Mouse (Mus musculus) MEL (cell line): Measurements from ENCODE around the gene Scpep1. TPM values are rescaled to one million over a fixed set of nuclear protein-coding genes. Genes with fewer than 3 reads are reported as not detected.

Source experiments
- DNase-seq: peaks from one replicate; pipeline ENCODE4 v3.0.0; 2011; ENCODE audit warnings: low read depth, low spot score
- H3K27ac ChIP-seq: 2 replicates; pipeline ENCODE4 v1.5.1; 2012; ENCODE audit warnings: low read depth, mild to moderate bottlenecking, control low read depth, low read length, moderate library complexity; ENCODE audit not compliant: control insufficient read depth
- H3K27me3 ChIP-seq, 2 experiments: fragments of 150-350 bp in 1 of 2; sonication (generic) in 1 of 2; 2 replicates each; pipeline ENCODE4 v1.6.1; 2012; ENCODE audit warnings: low read length in 2 of 2, mild to moderate bottlenecking in 2 of 2, improper control_type of control experiment in 1 of 2, moderate library complexity in 1 of 2; ENCODE audit not compliant: insufficient read depth in 2 of 2, control insufficient read depth in 1 of 2
- H3K36me3 ChIP-seq, 2 experiments: 2 replicates each; pipeline ENCODE4 v1.6.1; 2012 to 2014; ENCODE audit warnings: low read length in 2 of 2, improper control_type of control experiment in 1 of 2, inconsistent platforms in 1 of 2, mild to moderate bottlenecking in 1 of 2; ENCODE audit not compliant: insufficient read depth in 2 of 2, control insufficient read depth in 1 of 2
- H3K4me1 ChIP-seq, 2 experiments: fragments of 150-350 bp in 1 of 2; sonication (generic) in 1 of 2; 2 replicates each; pipeline ENCODE4 v1.6.1; 2012; ENCODE audit warnings: low read length in 2 of 2, improper control_type of control experiment in 1 of 2, mild to moderate bottlenecking in 1 of 2; ENCODE audit not compliant: insufficient read depth in 2 of 2, control insufficient read depth in 1 of 2
- H3K4me3 ChIP-seq, 2 experiments: fragments of 150-350 bp in 1 of 2; sonication (generic) in 1 of 2; 2 replicates each; pipeline ENCODE4 v1.5.1; 2012; ENCODE audit warnings: low read depth in 2 of 2, low read length in 2 of 2, mild to moderate bottlenecking in 2 of 2, moderate library complexity in 2 of 2, control low read depth in 1 of 2, improper control_type of control experiment in 1 of 2; ENCODE audit not compliant: control insufficient read depth in 1 of 2, insufficient read depth in 1 of 2
- H3K79me2 ChIP-seq: 2 replicates; pipeline ENCODE4 v1.6.1; 2012; ENCODE audit warnings: mild to moderate bottlenecking, low read length, moderate library complexity; ENCODE audit not compliant: control insufficient read depth, poor library complexity, insufficient read depth
- H3K9ac ChIP-seq: 2 replicates; pipeline ENCODE4 v1.6.1; 2012; ENCODE audit warnings: low read depth, mild to moderate bottlenecking, control low read depth, low read length, moderate library complexity; ENCODE audit not compliant: control insufficient read depth, poor library complexity, severe bottlenecking
- H3K9me3 ChIP-seq: fragments of 150-350 bp; sonication (generic); replicated peaks from 2 replicates; pipeline ENCODE4 v1.6.1; 2012; ENCODE audit warnings: mild to moderate bottlenecking, low read length, improper control_type of control experiment, moderate library complexity; ENCODE audit not compliant: insufficient read depth
- ELF1 ChIP-seq: IDR thresholded peaks from 2 replicates; pipeline ENCODE4 v1.6.1; 2014; ENCODE audit warnings: low read depth, mild to moderate bottlenecking, inconsistent platforms, low read length, improper control_type of control experiment, moderate library complexity
- ETS1 ChIP-seq: IDR thresholded peaks from 2 replicates; pipeline ENCODE4 v1.6.1; 2012; ENCODE audit warnings: low read depth, mild to moderate bottlenecking, inconsistent platforms, low read length, improper control_type of control experiment, moderate library complexity
- HCFC1 ChIP-seq: IDR thresholded peaks from 2 replicates; pipeline ENCODE4 v1.6.1; 2012; ENCODE audit warnings: low read depth, mild to moderate bottlenecking, inconsistent platforms, low read length, improper control_type of control experiment, moderate library complexity
- KAT2A ChIP-seq: conservative IDR thresholded peaks from 2 replicates; pipeline ENCODE4 v1.6.1; 2012; ENCODE audit warnings: low read depth, low read length, improper control_type of control experiment, inconsistent platforms
- MAZ ChIP-seq: IDR thresholded peaks from 2 replicates; pipeline ENCODE4 v1.6.1; 2012; ENCODE audit warnings: low read depth, mild to moderate bottlenecking, inconsistent platforms, low read length, improper control_type of control experiment
- MEF2A ChIP-seq: IDR thresholded peaks from 2 replicates; pipeline ENCODE4 v1.6.1; 2014; ENCODE audit warnings: low read depth, mild to moderate bottlenecking, inconsistent platforms, low read length, improper control_type of control experiment; ENCODE audit not compliant: poor library complexity, insufficient replicate concordance, severe bottlenecking; ENCODE audit errors: extremely low read depth
- MYB ChIP-seq: IDR thresholded peaks from 2 replicates; pipeline ENCODE4 v1.6.1; 2011; ENCODE audit warnings: mild to moderate bottlenecking, low read depth, low read length, improper control_type of control experiment
- POLR2A ChIP-seq, 2 experiments: IDR thresholded peaks; 2 replicates each; pipeline ENCODE4 v1.6.1; 2011 to 2012; ENCODE audit warnings: low read length in 2 of 2, mild to moderate bottlenecking in 2 of 2, control low read depth in 1 of 2, improper control_type of control experiment in 1 of 2, low read depth in 1 of 2, moderate library complexity in 1 of 2; ENCODE audit not compliant: control insufficient read depth in 1 of 2, insufficient read depth in 1 of 2, poor library complexity in 1 of 2
- POLR2AphosphoS2 ChIP-seq: IDR thresholded peaks from 2 replicates; pipeline ENCODE4 v1.6.1; 2011; ENCODE audit warnings: low read length, improper control_type of control experiment
- RAD21 ChIP-seq: IDR thresholded peaks from 2 replicates; pipeline ENCODE4 v1.6.1; 2011; ENCODE audit warnings: mild to moderate bottlenecking, low read depth, low read length, improper control_type of control experiment
- SIN3A ChIP-seq: IDR thresholded peaks from 2 replicates; pipeline ENCODE4 v1.6.1; 2012; ENCODE audit warnings: low read length, improper control_type of control experiment, inconsistent platforms
- SMC3 ChIP-seq: IDR thresholded peaks from 2 replicates; pipeline ENCODE4 v1.6.1; 2011; ENCODE audit warnings: low read depth, low read length, improper control_type of control experiment
- TAL1 ChIP-seq: IDR thresholded peaks from 2 replicates; pipeline ENCODE4 v1.6.1; 2012; ENCODE audit warnings: mild to moderate bottlenecking, inconsistent platforms, low read length, moderate library complexity, mixed read lengths
- TBP ChIP-seq: IDR thresholded peaks from 2 replicates; pipeline ENCODE4 v1.8.0; 2011; ENCODE audit warnings: low read depth, low read length, improper control_type of control experiment
- TCF12 ChIP-seq: IDR thresholded peaks from 2 replicates; pipeline ENCODE4 v1.6.1; 2014; ENCODE audit warnings: low read depth, mild to moderate bottlenecking, inconsistent platforms, low read length, improper control_type of control experiment, moderate library complexity
- USF1 ChIP-seq: IDR thresholded peaks from 2 replicates; pipeline ENCODE4 v1.6.1; 2014; ENCODE audit warnings: low read depth, mild to moderate bottlenecking, inconsistent platforms, low read length, improper control_type of control experiment, moderate library complexity
- ZNF384 ChIP-seq: IDR thresholded peaks from 2 replicates; pipeline ENCODE4 v1.6.1; 2012; ENCODE audit warnings: low read depth, mild to moderate bottlenecking, inconsistent platforms, low read length, improper control_type of control experiment
- polyA plus RNA-seq, 2 experiments: library from polyadenylated mRNA; stranded (reverse) in 1 of 2; unstranded in 1 of 2; fragments of >175 nt in 1 of 2; fragments of >200 nt in 1 of 2; gene quantifications; 2 replicates each; pipeline versions ENCODE4 v1.2.1 to v1.2.4; 2012; ENCODE audit warnings: low replicate concordance in 2 of 2, low read depth in 1 of 2; ENCODE audit not compliant: insufficient read length in 2 of 2, insufficient read depth in 1 of 2, missing spikeins in 1 of 2
- total RNA-seq: library from RNA; depleted of rRNA; stranded (reverse); fragments of 300-350 nt; gene quantifications from 2 replicates; pipeline ENCODE4 v1.2.3, GENCODE M21; 2012

The Scpep1 gene
- total and polyA plus RNA-seq, 3 experiments = 7.9 to 15.6 TPM; not detected in 1

GRCm38 (mm10) chr11:88948896-88949295, 6.4 kb downstream of the Scpep1 start:
- H3K79me2 ChIP-seq = no peaks in the 10 kb centered on the region
- no peak overlapping the region for H3K4me3 ChIP-seq
- no peak for DNase-seq
- no peak overlapping the region for H3K9ac ChIP-seq
- H3K36me3 ChIP-seq = peaks cover 0 to 13% of the 10 kb centered on the region in 2 experiments; a peak in 2 of 4 replicates
- TF ChIP-seq RAD21 (no peak), MAZ (no peak), SMC3 (no peak), SIN3A (no peak), TAL1 (no peak), MEF2A (no peak), KAT2A (no peak), USF1 (no peak), ELF1 (no peak), TCF12 (no peak), HCFC1 (no peak), POLR2AphosphoS2 (no peak), ETS1 (no peak), POLR2A (IDR thresholded peaks at IDR 0.05; ENCODE audit: control insufficient read depth in 1 of 2, insufficient read depth in 1 of 2, low read depth in 1 of 2, low read length in 2 of 2, poor library complexity in 1 of 2) (no peak), TBP (no peak)
- peaks cover 6 to 15% of the 10 kb centered on the region in 2 experiments; a peak in 3 of 4 replicates for H3K4me1 ChIP-seq
- H3K27ac ChIP-seq = no peak overlapping the region
- H3K27me3 ChIP-seq = no peaks in the 10 kb centered on the region
- no peaks in the 10 kb centered on the region for H3K9me3 ChIP-seq

GRCm38 (mm10) chr11:88945971-88946585, 9.2 kb downstream of the Scpep1 start:
- H3K79me2 ChIP-seq = no peaks in the 10 kb centered on the region
- no peak overlapping the region for H3K27ac ChIP-seq
- no peaks in the 10 kb centered on the region for H3K27me3 ChIP-seq
- H3K4me1 ChIP-seq = peaks cover 2 to 11% of the 10 kb centered on the region in 2 experiments; a peak in 3 of 4 replicates
- H3K4me3 ChIP-seq = no peak overlapping the region
- H3K9me3 ChIP-seq = no peaks in the 10 kb centered on the region
- DNase-seq = no peak
- no peak for TF ChIP-seq MYB
- TF ChIP-seq ZNF384 = no peak
- no peak overlapping the region for H3K9ac ChIP-seq
- peaks cover 0 to 7% of the 10 kb centered on the region in 2 experiments; a peak in 1 of 4 replicates for H3K36me3 ChIP-seq
